Comparison of ENCODE assay signal across 13 mouse cellular contexts in genomic region chr1:84925599-84925998, GRCm38 (mm10). TPM values are rescaled to one million over a fixed set of nuclear protein-coding genes. Genes with fewer than 3 reads are reported as not detected.
"Had no signal": no experiment of that assay in that cellular context is flagged by ENCODE, and none has a peak within 500 bp of the region (broad histone marks: within the 10 kb centered on the region; RNA-seq: fewer than 3 reads in every experiment).

No protein-coding gene starts in this region.

- H3K9ac ChIP-seq: liver, embryonic 12.5 days; lung, embryonic 14.5 days; neural tube, embryonic 15.5 days had no signal

- H3K4me2 ChIP-seq: liver, embryonic 12.5 days; lung, embryonic 14.5 days; neural tube, embryonic 15.5 days had no signal

- ATAC-seq: liver, embryonic 12.5 days had no signal

- H3K4me1 ChIP-seq: limb, embryonic 10.5 days; midbrain, embryonic 10.5 days; neural tube, embryonic 15.5 days had no signal

- DNase-seq: kidney, postnatal 25 days; lung, embryonic 14.5 days; lung, postnatal 10 days; lung, postnatal 4 days; midbrain, embryonic 14.5 days; spleen, adult 18-20 months; thymus, postnatal 4 days had no signal

- H3K27ac ChIP-seq: left cerebral cortex, adult 2 months; limb, embryonic 10.5 days; liver, embryonic 12.5 days; midbrain, embryonic 10.5 days; neural tube, embryonic 15.5 days had no signal

- H3K27me3 ChIP-seq: liver, embryonic 12.5 days; neural tube, embryonic 15.5 days had no signal

- H3K9me3 ChIP-seq: limb, embryonic 10.5 days; liver, embryonic 12.5 days; midbrain, embryonic 10.5 days; neural tube, embryonic 15.5 days had no signal

- H3K36me3 ChIP-seq: limb, embryonic 10.5 days; liver, embryonic 12.5 days had no signal

- H3K4me3 ChIP-seq: left cerebral cortex, adult 2 months; limb, embryonic 10.5 days; liver, embryonic 12.5 days; midbrain, embryonic 10.5 days; myocyte; neural tube, embryonic 15.5 days had no signal

RNA-seq across cellular contexts. Expression of gene Slc16a14, which starts 9.3 kb away (rescaled TPM):
- polyA plus RNA-seq: lung, embryonic 14.5 days had no signal
